Mouse (Mus musculus): Measurements from ENCODE around the gene Ush2a.

DNA sequence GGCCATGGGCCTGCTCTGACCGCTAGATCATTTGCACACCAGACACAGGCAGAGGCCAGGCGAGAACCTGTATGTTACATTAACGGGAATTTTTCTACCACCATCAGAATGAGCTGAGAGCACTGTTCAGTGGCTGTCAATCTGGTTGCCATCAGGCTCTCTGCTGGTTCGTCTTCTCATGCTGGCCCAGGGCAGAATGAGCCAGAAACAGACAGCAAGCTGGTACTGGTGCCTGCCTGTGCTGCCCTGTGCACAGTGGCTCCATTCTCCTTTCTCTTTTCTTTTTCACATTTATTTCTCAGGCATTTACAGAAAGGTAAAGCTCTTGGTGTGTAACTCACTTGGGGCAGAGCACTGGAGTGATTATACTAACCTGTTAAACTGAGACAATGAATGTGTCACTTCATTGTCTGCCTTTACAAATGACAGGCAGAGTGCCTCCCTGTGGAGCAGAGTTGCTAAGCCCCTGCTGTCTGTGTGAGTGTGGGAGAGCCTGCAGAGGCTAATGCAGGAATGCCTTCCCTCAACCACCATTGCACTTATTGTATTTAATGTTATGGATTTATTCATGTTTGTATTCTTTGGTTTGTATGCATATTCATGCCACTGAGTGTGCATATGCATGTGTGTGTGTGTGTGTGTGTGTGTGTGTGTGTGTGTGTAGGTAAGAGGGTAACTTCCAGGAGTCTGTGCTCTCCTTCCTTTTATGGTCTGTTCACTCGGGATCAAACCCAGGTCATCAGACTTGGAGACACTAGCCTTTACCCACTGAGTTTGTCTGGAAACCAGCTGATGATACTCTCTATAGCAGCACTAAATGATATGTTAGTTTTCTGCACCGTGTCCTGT lies 1.3 kb upstream of the Ush2a start:
- TF ChIP-seq CTCF (IDR thresholded peaks at IDR 0.05; ENCODE audit: extremely low read depth, insufficient read depth, low read length) (no peak), POLR2A (IDR thresholded peaks at IDR 0.05; ENCODE audit: extremely low read depth, insufficient read depth, low read length) (no peak)

All from cortical plate, adult 2 months (tissue).